Mouse (Mus musculus) CD8-positive naive resting alpha-beta T cell, adult 2 months (primary cell): ENCODE results near the gene St6galnac4.
A peak's percentile ranks its signal among the peaks of the same experiment; 100 is the strongest.

Experiments used
- DNase-seq, 2 experiments: peaks; one replicate each; pipeline ENCODE4 v3.0.0; 2022; ENCODE audit warnings: low read depth in 2 of 2, low spot score in 2 of 2

St6galnac4 gene

DNA sequence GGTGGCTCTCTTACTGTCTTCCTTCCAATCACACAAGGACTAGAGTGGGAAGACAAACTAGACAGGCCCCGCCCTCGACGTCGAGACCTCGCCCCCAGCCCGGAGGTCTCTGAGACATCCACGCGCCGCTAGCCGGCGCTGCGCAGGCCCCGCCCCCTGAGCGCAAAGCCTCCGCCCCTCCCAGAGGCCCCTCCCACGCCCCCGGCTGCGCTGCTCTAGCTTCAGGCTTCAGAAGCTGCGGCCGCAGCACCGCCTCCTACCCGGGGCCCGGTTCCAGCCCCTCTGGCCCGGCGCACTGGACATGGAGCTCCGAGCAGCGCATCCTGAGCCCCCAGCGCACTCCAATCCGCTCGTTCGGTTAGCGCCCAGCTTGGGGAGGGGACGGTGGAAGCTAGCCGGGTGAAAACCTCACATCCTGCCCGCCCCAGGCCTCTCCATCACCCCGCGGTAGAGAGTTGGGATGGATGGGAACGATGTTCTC lies at the start of gene St6galnac4:
TSS of gene St6galnac4 (plus strand) at position 225 of the 481 bp plus-strand sequence.
- DNase-seq, result peak; percentile 72 to 86

DNA sequence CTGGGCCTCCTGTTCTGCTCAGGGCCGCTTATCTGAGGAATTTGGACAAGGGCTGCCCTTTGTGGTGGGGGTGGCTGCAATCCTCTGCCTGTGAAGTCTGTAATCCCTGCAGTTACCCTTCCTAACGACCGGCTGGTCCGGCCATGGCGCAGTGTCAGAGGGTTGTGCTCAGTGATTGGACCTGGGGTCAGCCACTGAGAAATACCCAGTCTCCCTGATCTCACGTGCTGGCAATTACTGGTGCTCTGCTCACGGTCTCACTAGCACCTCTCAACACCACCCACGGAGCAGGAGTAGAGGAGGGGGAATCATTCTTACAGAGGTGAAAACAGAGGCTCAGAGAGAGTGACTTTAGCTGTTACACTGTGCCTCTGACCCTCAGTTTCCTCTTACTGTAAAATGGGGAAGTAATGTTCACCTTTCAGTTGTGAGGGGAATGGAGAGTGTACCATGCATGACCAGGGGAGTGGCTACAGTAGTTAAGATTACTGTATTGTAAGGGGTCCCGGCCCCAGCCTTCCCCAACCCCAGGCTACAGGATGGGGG lies 49.5 kb upstream of the St6galnac4 start:
- DNase-seq, result no peak

DNA sequence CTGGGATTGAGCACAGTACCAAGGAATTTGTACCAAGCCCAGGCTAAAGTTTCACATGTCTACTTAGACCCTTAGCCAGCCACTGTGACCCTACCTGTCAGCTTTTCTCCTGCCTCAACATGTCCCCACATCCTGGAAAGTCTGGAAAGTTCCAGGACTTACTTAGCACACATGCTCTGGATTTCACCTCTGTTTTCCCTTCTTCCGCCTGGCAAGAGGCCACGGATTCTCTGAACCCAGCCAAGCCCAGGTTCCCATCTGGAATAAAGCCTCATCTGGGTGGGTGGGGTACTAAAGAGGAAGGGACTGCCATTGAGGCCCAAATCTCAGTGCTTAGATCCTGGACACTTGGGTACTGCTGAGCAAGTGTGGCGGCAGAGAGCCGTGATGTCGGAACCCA lies 49.0 kb upstream of the St6galnac4 start:
- no peak for DNase-seq

DNA sequence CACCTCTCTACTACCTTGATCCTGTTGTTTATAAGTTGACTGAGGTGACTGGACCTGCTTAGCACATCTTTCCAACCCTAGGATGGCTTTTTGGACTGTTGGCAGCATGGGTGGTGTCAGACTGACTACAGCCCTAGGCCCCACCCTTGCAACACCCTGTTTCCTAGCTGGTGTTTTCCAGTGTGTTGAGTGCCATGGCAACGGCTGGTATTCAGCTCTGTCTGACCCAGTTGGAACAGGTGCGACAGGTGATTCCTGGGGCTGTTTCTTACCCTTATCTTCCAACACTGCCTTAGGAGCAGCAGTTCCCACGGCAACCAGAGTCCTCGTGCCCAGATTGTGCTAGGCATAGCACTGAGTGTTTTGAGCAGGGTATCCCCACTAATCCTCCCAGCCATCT lies 48.4 kb upstream of the St6galnac4 start:
- no peak for DNase-seq

DNA sequence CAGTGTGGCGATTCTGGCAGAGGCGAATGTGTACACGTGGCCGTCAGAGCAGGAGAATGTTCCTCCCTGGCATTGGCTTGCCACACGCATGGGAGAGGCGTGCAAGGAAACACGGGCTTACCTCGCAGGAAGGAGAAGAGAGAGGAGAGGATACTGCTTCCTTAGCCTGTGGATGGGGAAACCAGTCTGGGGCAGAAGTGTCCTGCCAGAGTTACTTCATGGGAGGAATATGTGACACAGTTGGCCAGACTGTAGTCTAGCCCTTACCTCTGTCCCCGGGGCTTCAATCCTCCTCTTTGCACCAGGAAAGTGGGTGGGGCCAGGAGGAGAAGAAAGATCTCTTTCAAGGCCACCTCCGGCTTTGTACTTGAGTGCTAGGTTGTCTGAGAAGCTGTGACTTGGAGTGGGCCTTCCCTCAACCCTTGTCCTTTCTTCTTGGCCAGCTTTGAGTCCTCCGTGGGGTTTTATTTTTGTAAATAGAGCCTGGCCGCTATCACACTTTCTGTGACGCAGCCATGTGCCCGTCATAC lies 47.4 kb upstream of the St6galnac4 start:
- DNase-seq, result no peak

DNA sequence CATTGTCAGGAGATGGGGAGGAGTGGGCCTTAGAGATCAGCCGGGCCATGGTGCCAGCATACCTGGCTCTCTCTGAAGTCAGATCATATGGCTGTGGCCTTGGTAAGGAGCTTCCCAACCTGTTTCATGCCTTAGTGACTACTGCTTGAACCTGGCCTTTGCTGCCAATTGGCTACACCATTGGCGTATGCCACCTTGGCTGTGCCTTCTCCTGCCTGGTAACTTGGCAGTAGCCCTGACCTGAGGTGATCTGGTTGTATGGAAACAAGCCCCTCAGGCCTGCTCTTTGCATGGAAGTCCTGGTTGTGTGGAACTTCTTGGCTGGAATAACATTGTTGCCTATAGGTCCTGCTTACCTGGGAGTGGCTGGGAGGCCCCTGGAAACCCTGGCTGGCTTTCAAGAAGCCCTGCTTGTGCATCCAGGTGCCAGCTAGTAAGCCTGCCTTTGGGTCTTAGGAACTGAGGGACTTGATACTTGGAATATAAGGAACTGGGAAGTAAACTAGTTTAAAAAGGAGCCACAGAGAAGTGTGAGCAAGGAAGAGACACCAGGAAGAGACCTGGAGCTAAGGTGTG lies 45.5 kb upstream of the St6galnac4 start:
- no peak for DNase-seq

DNA sequence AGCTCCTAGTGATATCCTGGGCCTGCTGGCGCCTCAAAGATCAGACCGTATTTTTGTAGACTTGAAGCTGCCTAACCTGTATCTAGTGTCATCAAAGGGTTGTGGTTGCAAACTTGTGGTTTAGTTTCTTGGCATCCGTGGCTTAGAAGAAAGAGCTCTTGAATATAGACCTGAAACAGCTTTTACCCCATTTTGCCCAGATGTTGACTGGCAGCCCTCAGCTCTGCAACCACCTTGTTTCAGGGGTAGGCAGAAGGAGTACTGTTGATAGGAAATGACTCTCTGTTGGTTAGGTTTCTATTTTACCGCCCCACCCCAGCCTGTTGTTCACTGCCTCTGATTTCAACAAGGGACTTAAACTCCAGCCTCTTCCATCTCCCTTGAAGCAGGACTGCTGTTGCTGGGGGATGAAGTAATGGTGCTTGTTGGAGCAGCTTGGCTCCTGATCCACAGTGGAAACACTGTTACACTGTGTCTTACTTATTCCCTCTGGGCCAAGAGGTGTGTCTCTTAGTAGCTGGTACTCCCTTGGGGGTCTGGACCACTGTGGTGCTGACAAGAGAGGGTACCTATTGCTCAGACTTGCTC lies 44.8 kb upstream of the St6galnac4 start:
- peak; percentile 75 to 76 for DNase-seq

DNA sequence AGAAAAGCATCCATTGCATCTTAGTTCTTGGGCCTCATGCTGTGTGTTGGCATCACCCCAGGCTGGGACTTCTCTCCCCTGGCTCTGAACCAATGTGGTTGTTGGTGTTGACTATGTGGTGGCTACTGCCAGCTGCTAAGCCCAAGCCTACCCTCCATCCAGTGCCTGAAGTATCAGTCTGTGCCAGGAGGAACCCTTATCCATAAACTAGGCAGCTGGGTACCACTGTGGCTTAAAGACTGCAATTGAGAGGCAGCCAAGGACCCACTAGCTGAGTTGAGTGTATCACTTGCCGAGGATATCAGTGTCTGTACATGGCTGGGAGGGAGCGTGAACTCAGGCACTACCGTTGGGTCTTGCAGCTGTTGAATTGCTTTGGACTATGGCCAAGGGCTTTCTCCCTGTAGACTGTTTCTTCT lies 43.9 kb upstream of the St6galnac4 start:
- DNase-seq, result no peak

DNA sequence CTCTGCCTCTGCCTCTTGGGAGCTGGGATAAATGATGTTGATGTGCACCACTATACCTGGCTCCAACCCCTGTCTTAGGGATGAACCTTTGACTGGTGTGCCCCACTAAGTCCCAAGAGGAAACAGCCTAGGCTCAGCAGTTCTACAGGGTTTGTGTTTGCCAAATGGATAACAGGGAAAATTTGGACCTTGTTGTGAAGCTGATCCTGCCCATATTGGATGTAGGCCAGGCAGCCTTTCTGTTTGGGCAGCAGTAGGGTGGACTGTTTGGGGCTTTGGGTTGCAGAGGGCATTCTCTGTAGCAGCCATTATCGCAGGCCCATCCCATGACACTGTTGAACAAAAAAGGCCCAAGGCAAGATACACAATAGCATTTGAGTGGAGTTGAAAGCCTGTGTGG lies 39.9 kb upstream of the St6galnac4 start:
- no peak for DNase-seq

DNA sequence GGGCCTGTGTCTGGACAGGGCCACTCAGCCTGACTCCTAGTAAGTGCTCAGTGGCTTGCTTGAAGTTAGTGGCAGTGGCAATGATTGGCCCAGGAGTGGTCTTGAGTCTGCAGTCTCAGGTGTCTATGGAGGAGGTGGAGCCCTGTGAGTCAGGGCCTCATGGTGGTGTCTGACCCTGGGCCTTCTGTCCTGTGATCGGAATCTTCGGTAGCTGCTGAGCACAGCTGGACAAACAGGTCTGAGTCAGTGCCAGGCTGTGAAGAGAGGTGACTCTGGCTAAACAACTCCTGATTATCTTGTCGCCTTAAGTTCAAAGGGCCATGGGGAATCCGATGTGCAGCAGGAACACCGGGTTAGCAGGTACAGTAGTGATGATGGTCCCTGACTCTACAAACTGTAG lies 39.5 kb upstream of the St6galnac4 start:
- no peak for DNase-seq

DNA sequence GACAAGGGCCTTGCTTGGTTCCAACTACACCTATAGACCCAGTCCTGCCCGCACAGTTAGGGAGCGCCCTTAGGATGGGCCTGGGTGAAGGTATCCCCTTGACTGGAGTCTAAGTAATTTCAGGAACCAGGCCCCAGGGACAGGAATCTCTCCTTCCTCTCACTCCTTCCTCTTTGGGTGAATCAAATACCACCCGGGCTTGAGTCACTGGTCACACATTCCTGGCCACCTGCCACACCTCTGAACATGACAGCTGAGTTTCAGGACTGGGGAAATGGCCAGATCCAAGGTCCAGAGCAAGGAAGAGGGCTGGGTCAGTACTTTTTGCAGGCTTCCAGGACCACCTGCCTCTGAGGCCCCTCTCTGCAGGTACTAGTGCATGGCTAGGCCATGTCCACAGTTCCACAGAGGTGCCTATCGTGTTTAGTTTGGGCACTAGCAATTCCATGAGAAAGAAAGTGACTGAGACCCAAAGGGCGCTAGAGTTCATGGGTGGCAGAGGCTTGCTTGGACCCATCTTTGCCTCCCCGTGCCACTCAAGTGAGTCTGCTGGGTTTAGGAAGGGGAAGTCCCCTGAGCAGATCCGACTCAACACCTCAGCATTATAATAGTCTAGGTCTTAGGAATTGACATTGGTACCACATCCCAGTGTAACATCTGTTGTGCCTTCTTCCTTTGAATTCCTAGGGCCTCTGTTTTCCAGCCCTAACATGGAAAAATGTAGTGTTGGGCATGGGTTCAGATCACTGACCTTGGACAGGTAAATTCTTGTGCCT lies 38.7 kb upstream of the St6galnac4 start:
- no peak for DNase-seq

DNA sequence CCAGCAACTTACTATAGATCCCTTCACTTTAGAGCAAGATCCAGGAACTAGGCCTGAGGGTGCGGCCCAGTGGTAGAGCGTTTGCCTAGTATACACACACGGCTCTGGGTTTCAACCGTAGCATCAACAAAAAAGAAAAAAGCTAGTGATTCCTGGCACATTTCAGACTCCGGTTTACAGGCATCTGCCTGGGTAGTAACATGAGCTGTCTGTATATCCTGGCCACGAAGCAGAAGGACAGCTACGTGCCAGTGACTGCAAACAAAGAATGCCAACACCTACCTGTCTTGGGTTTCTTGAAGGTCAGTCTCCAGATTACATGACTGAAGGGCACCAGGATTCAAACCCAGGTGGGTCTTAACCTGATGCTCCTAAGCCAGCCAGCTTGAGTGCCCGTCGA lies 37.7 kb upstream of the St6galnac4 start:
- no peak for DNase-seq

DNA sequence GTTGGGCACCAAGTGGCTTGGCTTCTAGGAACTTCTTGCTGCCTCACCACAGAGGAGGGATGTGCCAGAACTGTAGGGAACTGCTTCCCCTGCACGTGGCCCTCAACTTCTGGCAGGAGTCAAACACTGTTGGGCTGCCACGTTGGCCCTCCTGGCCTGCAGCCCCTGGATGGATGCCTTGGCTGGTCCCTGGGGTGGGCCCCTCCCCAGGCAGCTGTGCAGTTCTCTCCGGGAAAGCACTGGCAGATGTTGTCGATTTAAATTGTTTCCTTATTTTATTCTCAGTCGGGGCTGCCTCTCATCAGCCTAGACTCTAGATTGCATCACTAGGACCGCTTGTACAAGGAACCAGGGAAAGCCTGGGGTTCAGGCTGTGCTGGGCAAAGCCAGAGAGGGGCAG lies 37.1 kb upstream of the St6galnac4 start:
- no peak for DNase-seq

DNA sequence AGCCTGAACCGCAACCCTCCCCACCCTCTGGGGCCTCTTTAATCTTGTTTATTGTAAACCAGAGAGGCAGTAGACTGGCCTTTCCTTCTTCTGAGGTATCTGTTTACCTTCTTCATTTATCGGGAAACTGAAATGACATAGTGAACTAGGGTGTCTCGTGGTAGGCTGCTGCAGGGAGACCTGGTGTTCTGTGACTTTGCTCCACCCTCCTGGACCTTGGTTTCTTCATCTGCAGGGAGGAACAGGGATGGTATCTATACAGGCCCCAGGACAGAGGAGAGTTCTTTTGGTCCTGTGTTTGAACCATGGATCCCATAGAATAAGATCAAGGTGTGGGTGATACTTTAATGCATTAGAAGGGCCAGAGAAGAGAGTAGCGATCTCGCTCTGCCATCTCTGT lies 35.7 kb upstream of the St6galnac4 start:
- DNase-seq, result no peak

DNA sequence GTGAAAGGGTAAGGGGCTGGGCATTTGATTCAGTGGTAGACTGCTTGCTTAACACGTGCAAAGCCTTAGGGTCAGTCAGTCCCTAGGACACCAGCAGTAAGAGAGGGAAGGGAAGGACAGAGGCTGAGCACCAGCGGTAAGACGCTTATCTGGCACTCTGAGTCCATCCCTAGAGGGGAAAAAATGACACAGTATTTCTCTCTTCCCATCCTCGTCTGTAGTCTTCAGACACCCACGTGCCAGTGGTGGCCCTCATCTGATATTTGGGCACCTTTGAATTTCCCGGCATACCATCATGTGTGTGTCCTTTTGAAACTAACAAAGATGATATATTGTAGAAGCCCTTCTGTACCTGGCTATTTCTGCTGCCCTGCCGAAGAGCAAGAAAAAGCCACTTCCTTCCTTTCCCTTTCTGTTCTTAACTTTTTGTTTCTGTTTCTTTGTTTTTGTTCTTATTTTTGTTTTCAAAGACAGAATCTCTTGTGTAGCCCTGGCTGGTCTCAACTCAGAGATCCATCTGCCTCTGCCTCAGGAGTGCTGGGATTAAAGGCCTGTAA lies 33.2 kb upstream of the St6galnac4 start:
- DNase-seq, result peak in 1 of 2 experiments; percentile 44

DNA sequence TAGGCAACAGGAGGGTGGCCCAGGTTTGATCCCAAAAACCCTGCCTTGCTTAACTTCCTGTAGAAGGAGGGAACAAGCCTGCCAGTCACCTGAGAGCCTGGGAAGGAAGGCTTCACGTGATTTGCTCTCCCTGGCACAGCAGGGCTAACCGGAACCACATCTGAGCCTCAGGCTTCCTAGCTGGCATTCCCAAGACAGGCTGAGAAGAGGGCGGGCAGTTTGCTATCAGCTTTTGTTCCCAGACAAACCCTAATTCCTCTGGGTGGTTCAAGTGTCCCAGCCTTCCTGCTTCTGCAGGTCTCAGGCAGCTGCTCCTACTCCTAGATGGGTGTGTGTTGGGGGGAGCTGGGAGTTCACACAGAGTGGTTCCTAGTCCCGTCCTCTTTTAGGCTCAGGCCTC lies 31.4 kb upstream of the St6galnac4 start:
- no peak for DNase-seq

DNA sequence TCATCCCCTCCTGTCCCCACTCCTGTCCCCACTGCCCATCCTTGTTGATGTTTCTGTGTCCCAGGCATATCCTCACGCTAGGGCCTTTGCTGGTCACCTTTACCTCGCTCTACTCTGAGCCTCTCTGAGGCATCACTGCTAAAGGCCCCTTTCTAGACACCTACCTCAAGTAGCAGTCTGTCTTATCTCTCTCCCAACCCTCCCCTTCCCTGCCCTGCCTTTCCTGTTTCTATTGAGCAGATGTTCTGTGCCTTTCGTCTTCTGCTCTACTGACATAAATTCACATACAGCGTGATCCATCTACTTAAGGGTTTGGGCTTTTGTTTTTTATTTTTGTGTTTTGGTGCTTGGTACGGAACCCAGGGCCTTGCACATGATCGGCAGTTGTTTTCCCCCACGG lies 30.9 kb upstream of the St6galnac4 start:
- DNase-seq, result no peak

DNA sequence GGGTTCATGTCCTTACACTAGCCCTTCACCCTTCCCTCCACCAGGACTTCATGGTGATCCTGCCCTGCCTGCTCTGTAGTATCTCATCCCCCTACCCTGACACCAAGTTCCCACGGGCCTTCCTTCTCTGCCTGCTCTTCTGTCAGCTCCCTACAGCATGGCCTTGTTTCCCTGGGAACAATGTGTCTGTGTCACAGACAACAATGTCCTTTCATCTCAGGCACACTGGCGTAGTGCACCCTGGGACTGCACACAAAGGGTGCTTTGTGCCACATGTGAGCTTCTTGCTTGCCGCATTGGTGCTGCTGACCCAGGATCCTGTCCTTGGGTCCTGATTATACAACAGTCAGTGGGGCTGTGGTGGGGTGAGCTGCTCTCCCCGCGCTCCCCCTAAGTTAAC lies 27.3 kb upstream of the St6galnac4 start:
- DNase-seq, result no peak

DNA sequence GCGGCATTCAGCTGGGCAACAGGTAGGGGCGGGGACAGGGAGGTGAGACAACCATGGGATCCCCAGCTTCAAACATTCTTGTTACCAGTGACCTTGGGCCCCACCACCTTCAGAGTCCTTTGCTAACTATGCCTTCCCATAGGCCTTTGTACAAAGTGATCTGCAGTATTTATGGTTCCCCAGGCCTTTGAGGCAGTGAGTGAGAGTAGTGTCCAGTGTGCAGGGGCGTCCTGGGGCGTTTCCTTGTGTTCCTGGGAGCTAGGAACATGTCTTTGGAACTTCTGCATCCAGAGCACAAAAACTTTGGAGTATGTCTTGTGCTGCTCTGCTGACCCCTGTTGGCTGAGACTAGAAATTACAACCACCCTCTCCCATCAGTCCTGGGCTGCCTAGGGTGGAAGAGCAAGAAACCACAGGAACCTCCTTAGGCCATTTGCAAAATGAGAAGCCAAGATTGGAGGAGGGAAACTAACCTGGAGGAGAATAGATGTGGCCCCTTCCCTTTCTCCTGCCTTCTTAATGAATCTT lies 20.3 kb upstream of the St6galnac4 start:
- DNase-seq, result peak; percentile 52 to 73

DNA sequence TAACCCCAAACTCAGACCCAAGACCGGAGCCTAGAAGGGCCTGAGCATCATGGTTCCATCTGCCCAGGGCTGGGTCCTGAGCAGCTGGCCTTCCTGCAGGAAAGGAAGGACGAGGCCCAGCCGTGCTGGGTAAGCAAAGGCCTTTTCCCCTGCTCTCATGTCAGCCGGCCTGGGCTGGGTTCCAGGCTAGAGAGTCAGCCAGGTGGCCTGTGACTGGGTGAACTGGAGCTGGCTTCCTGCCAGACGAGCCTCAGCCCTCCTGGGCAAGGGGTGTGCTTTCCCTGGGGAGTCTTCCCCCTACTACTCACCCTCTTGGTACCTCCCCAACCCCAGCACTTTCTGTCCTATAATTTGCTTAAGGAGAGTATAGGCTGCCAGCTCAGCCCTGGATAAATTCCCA lies 18.7 kb upstream of the St6galnac4 start:
- no peak for DNase-seq

DNA sequence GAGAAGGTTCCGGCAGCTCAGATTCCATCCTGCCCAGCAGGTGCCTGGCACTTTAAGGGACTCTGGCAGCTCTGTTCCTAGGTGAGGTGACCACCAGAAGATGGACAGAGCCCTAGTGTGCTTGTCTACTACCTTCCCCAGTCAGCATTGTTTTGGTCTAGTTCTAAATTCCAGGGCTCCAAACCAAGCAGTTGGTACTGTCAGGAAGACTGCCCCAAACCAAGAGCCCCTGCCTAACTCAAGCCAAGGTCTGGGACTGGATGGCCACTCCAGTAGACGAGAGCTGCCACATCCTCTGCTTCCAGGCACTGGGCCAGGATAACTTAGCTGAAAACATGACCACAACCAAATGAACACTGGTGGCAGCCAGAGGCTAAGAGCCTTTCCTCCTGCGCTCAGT lies 18.0 kb upstream of the St6galnac4 start:
- DNase-seq, result no peak
